Mouse (Mus musculus): ENCODE measurements at regions not wholly inside any gene's neighbourhood (a gene's known extent, or its start where the extent isn't known, plus 50 kb on each side); places are given as distances from the start of the nearest gene placed in this dataset.

DNA sequence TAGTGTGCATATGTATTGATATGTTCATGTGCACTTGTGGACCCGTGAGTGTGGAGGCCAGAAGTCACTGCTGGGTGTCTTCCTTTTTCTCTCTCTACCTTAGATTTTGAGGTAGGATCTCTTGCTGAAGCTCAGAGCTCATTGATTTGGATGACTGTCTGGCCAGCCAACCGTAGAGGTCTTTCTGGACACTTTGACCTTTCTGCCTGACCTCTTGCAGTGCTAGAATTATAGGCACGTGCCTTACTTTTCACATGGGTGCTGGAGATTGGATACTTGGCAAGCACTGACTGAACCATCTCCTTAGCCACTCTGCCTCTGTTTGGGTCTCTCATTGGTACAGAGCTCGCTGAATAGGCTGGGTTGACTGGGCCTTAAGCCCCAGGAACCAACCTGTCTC, 151.3 kb downstream of the Slc30a10 start:
- TF ChIP-seq MAFK (IDR thresholded peaks at IDR 0.05; ENCODE audit: insufficient read depth, low read depth, low read length): no peak
- no peak for TF ChIP-seq HCFC1 (IDR thresholded peaks at IDR 0.05; ENCODE audit: borderline replicate concordance, insufficient read depth, low read length)
- no peak for TF ChIP-seq ZNF384 (IDR thresholded peaks at IDR 0.05; ENCODE audit: low read depth, low read length)
- no peak for TF ChIP-seq ZC3H11A (IDR thresholded peaks at IDR 0.05; ENCODE audit: borderline replicate concordance, low read depth, low read length)
